Comparison of ENCODE assay signal across 25 mouse cellular contexts in the genomic region with DNA sequence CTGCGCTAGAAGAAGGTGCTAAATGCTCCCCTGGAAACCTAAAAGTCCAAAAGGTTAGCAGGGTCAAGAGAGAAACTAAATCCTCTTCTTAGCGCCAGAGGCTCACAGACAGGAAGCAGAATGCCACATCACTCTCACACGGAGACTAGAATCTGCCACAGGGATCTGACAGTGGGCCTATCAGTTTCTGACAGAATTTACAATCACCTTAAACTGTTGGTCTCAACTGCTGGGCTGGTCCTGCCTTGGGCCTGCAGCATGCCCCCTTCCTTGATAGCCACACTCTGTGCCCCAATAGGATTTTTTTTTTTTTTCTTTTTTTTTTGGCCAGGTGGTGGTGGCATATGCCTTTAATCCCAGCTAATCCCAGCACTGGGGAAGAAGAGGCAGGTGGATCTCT.
"Had no signal": no experiment of that assay in that cellular context is flagged by ENCODE, and none has a peak within 500 bp of the region (broad histone marks: within the 10 kb centered on the region; RNA-seq: fewer than 3 reads in every experiment).

No protein-coding gene starts in this region.

- ATAC-seq: hindbrain, postnatal 0 days; intestine, embryonic 16.5 days had no signal

- H3K4me3 ChIP-seq: heart, adult 2 months; heart, embryonic 13.5 days; heart, embryonic 15.5 days; hindbrain, embryonic 13.5 days; hindbrain, embryonic 15.5 days; kidney, embryonic 15.5 days; limb, embryonic 13.5 days; limb, embryonic 15.5 days had no signal

- H3K27me3 ChIP-seq: heart, embryonic 13.5 days; heart, embryonic 15.5 days; hindbrain, embryonic 13.5 days; hindbrain, embryonic 15.5 days; kidney, embryonic 15.5 days; limb, embryonic 13.5 days; limb, embryonic 15.5 days had no signal

- DNase-seq: gastrocnemius, postnatal 14 days; gastrocnemius, postnatal 36 days; heart, adult 11 months; heart, adult 2 months; heart, postnatal 14 days; heart, postnatal 36 days; kidney, adult 11 months; kidney, adult 2 months; kidney, adult 9 months; kidney, postnatal 14 days; kidney, postnatal 36 days; layer of hippocampus, adult 9-11 months; layer of hippocampus, postnatal 36 days; left cerebral cortex, postnatal 4 days had no signal

- H3K4me1 ChIP-seq: heart, embryonic 15.5 days; hindbrain, embryonic 13.5 days; hindbrain, embryonic 15.5 days; kidney, embryonic 15.5 days; limb, embryonic 13.5 days; limb, embryonic 15.5 days had no signal

- H3K4me2 ChIP-seq: heart, embryonic 11.5 days; heart, embryonic 13.5 days; heart, embryonic 15.5 days; hindbrain, embryonic 13.5 days; hindbrain, embryonic 15.5 days; kidney, embryonic 15.5 days; limb, embryonic 13.5 days; limb, embryonic 15.5 days had no signal

- H3K9ac ChIP-seq: heart, embryonic 13.5 days; heart, embryonic 15.5 days; hindbrain, embryonic 13.5 days; hindbrain, embryonic 15.5 days; kidney, embryonic 15.5 days; limb, embryonic 13.5 days; limb, embryonic 15.5 days had no signal

- H3K27ac ChIP-seq: heart, adult 2 months; heart, embryonic 13.5 days; heart, embryonic 15.5 days; hindbrain, embryonic 13.5 days; hindbrain, embryonic 15.5 days; hindbrain, postnatal 0 days; kidney, embryonic 15.5 days; kidney, postnatal 0 days; limb, embryonic 13.5 days; limb, embryonic 15.5 days had no signal

- H3K9me3 ChIP-seq: heart, embryonic 13.5 days; heart, embryonic 15.5 days; hindbrain, embryonic 13.5 days; hindbrain, embryonic 15.5 days; kidney, embryonic 15.5 days; limb, embryonic 13.5 days; limb, embryonic 15.5 days had no signal
